Mouse (Mus musculus) kidney, postnatal 0 days (tissue): ENCODE data around the gene 4930550L24Rik. TPM values are rescaled to one million over a fixed set of nuclear protein-coding genes. Genes with fewer than 3 reads are reported as not detected.

Experiments
- ATAC-seq: fragments of 200-750 bp; cut with Nextera tagmentation; replicated peaks from 2 replicates; pipeline ENCODE4 v1.8.0; 2017; ENCODE audit warnings: low read depth, moderate number of reproducible peaks, moderate TSS enrichment, moderate library complexity; ENCODE audit not compliant: low FRiP score
- DNase-seq: peaks from one replicate; pipeline ENCODE4 v3.0.0-alpha.2; 2016; ENCODE audit warnings: low spot score
- H3K27ac ChIP-seq: fragments of 300-500 bp; sonication (generic); 2 replicates; pipeline ENCODE4 v1.5.1; 2014; ENCODE audit warnings: mild to moderate bottlenecking
- H3K27me3 ChIP-seq: fragments of 300-500 bp; sonication (generic); 2 replicates; pipeline ENCODE4 v1.6.1; 2014; ENCODE audit warnings: low read length, mixed read lengths; ENCODE audit not compliant: insufficient read depth
- H3K36me3 ChIP-seq: fragments of 300-500 bp; sonication (generic); 2 replicates; pipeline ENCODE4 v1.6.1; 2014; ENCODE audit warnings: low read length, mixed read lengths; ENCODE audit not compliant: insufficient read depth
- H3K4me1 ChIP-seq: fragments of 300-500 bp; sonication (generic); replicated peaks from 2 replicates; pipeline ENCODE4 v1.6.1; 2014; ENCODE audit warnings: antibody characterized with exemption, low read length, mixed read lengths; ENCODE audit not compliant: insufficient read depth
- H3K4me2 ChIP-seq: fragments of 300-500 bp; sonication (generic); 2 replicates; pipeline ENCODE4 v1.6.1; 2014; ENCODE audit warnings: mild to moderate bottlenecking, low read length, moderate library complexity, mixed read lengths
- H3K4me3 ChIP-seq: fragments of 300-500 bp; sonication (generic); replicated peaks from 2 replicates; pipeline ENCODE4 v1.5.1; 2014; ENCODE audit warnings: low read depth, low read length
- H3K9ac ChIP-seq: fragments of 300-500 bp; sonication (generic); 2 replicates; pipeline ENCODE4 v1.6.1; 2014; ENCODE audit warnings: low read depth, low read length
- H3K9me3 ChIP-seq: fragments of 300-500 bp; sonication (generic); replicated peaks from 2 replicates; pipeline ENCODE4 v1.6.1; 2016; ENCODE audit warnings: low read length, inconsistent platforms, mixed read lengths
- CTCF ChIP-seq: IDR thresholded peaks from 2 replicates; pipeline ENCODE4 v1.5.1; 2016; ENCODE audit warnings: antibody characterized with exemption, low read depth, mild to moderate bottlenecking, moderate library complexity
- WGBS: fragments of 180-500 bp; shearing (Covaris S2); extraction: QIAGEN DNeasy Blood & Tissue Kit; methylation state at CpG from one replicate; pipeline ENCODE4 v1.1.7; 2014; 5-methylcytosine and 5-hydroxymethylcytosine counted together
- polyA plus RNA-seq: library from polyadenylated mRNA; unstranded; fragments of >200 nt; fragmentation: Nextera tagmentation; extraction: Ambion mirVana; gene quantifications from 2 replicates; pipeline ENCODE4 v1.2.1, GENCODE M21; 2015

4930550L24Rik gene
- polyA plus RNA-seq = not detected in 2 replicates

- DNase-seq = no peak
- no peaks in the 10 kb centered on the region for H3K27me3 ChIP-seq
- no peak within 1 kb of the TSS for H3K4me2 ChIP-seq
- WGBS = 80% methylated on average over 2 of the region's 2 CpGs
- no peaks in the 10 kb centered on the region for H3K36me3 ChIP-seq
- no peak for TF ChIP-seq CTCF
- H3K4me3 ChIP-seq = no peak within 1 kb of the TSS
- H3K4me1 ChIP-seq = no peaks in the 10 kb centered on the region
- H3K9me3 ChIP-seq = no peaks in the 10 kb centered on the region
- no peak within 1 kb of the TSS for H3K9ac ChIP-seq
- ATAC-seq = no peak
- no peak within 1 kb of the TSS for H3K27ac ChIP-seq
Measured at GRCm38 (mm10) chrX:58909060-58909459, at the start of gene 4930550L24Rik. TSS of gene 4930550L24Rik (plus strand) at chrX:58909360.

GRCm38 (mm10) chrX:58900753-58901152 is 8.4 kb upstream of the 4930550L24Rik start:
- H3K4me1 ChIP-seq = no peaks in the 10 kb centered on the region
- no peak for ATAC-seq

GRCm38 (mm10) chrX:58967969-58968368 is 58.8 kb downstream of the 4930550L24Rik start:
- Histone ChIP-seq H3K4me3 (no peak overlapping the region), H3K4me2 (no peak overlapping the region), H3K36me3 (no peaks in the 10 kb centered on the region), H3K9ac (no peak overlapping the region), H3K27me3 (no peaks in the 10 kb centered on the region), H3K4me1 (no peaks in the 10 kb centered on the region), H3K9me3 (no peaks in the 10 kb centered on the region), H3K27ac (no peak overlapping the region)
- 86% methylated on average over 2 of the region's 2 CpGs for WGBS
- ATAC-seq = no peak
- TF ChIP-seq CTCF = no peak
- DNase-seq = no peak

More at GRCm38 (mm10) chrX:58900753-58901152, 8.4 kb upstream of the 4930550L24Rik start:
- no peaks in the 10 kb centered on the region for H3K36me3 ChIP-seq
- H3K4me2 ChIP-seq = no peak overlapping the region
- H3K27ac ChIP-seq = no peak overlapping the region
- no peak overlapping the region for H3K4me3 ChIP-seq
- TF ChIP-seq CTCF = no peak
- H3K9ac ChIP-seq = no peak overlapping the region
- H3K9me3 ChIP-seq = no peaks in the 10 kb centered on the region
- WGBS = 79% methylated on average over 1 of the region's 1 CpGs
- H3K27me3 ChIP-seq = no peaks in the 10 kb centered on the region
- DNase-seq = no peak
